Mouse (Mus musculus): ENCODE data around the gene Ppp1r14c.

- no peak for TF ChIP-seq POLR2A (IDR thresholded peaks at IDR 0.05; ENCODE audit: low read depth, low read length)
- no peak for TF ChIP-seq CTCF (IDR thresholded peaks at IDR 0.05; ENCODE audit: extremely low read depth, insufficient read length, insufficient replicate concordance, low read depth, low read length)
Measured at GRCm38 (mm10) chr10:3416565-3416964, 50.7 kb downstream of the Ppp1r14c start.

Measured in small intestine, adult 2 months (tissue).